Mouse (Mus musculus) thymus, postnatal 0 days (tissue): ENCODE results near the gene Mff. TPM values are rescaled to one million over a fixed set of nuclear protein-coding genes. Genes with fewer than 3 reads are reported as not detected.

ENCODE experiments used
- DNase-seq: peaks from one replicate; pipeline ENCODE4 v3.0.0-alpha.2; 2015; ENCODE audit warnings: low spot score
- polyA plus RNA-seq: library from polyadenylated mRNA; unstranded; fragments of >200 nt; fragmentation: Nextera tagmentation; extraction: Ambion mirVana; gene quantifications from 2 replicates; pipeline ENCODE4 v1.2.1, GENCODE M21; 2015

Mff gene
- polyA plus RNA-seq = 255 and 259 TPM in 2 replicates

- peak; percentile 95 for DNase-seq
Measured at GRCm38 (mm10) chr1:82724339-82725025, at the start of gene Mff. Gene Mff (plus strand): TSS chr1:82724890.

GRCm38 (mm10) chr1:82686328-82686727 lies 38.4 kb upstream of the Mff start:
- no peak for DNase-seq

GRCm38 (mm10) chr1:82686866-82687265 lies 37.8 kb upstream of the Mff start:
- no peak for DNase-seq

- DNase-seq = no peak
Measured at GRCm38 (mm10) chr1:82687931-82688330, 36.8 kb upstream of the Mff start.

GRCm38 (mm10) chr1:82695915-82696314 lies 28.8 kb upstream of the Mff start:
- DNase-seq = no peak

GRCm38 (mm10) chr1:82717816-82718512 lies 6.7 kb upstream of the Mff start:
- no peak for DNase-seq

GRCm38 (mm10) chr1:82725026-82725874 lies 560 bp downstream of the Mff start:
- DNase-seq = no peak

GRCm38 (mm10) chr1:82725875-82726185 lies 1.1 kb downstream of the Mff start:
- DNase-seq = no peak

- DNase-seq = no peak
Measured at GRCm38 (mm10) chr1:82726482-82726881, 1.8 kb downstream of the Mff start.

GRCm38 (mm10) chr1:82733357-82733756 lies 8.7 kb downstream of the Mff start:
- no peak for DNase-seq

GRCm38 (mm10) chr1:82738066-82738465 lies 13.4 kb downstream of the Mff start:
- no peak for DNase-seq

- no peak for DNase-seq
Measured at GRCm38 (mm10) chr1:82741539-82741938, 16.8 kb downstream of the Mff start.

- DNase-seq = no peak
Measured at GRCm38 (mm10) chr1:82743962-82744361, 19.3 kb downstream of the Mff start.

GRCm38 (mm10) chr1:82746408-82746807 lies 21.7 kb downstream of the Mff start:
- no peak for DNase-seq

- DNase-seq = no peak
Measured at GRCm38 (mm10) chr1:82747714-82748452, 23.2 kb downstream of the Mff start.

GRCm38 (mm10) chr1:82759520-82759919 lies 34.8 kb downstream of the Mff start:
- DNase-seq = peak; percentile 14

GRCm38 (mm10) chr1:82761454-82762169 lies 36.9 kb downstream of the Mff start:
- no peak for DNase-seq

- no peak for DNase-seq
Measured at GRCm38 (mm10) chr1:82762274-82762673, 37.6 kb downstream of the Mff start.

GRCm38 (mm10) chr1:82766227-82766626 lies 41.5 kb downstream of the Mff start:
- DNase-seq = no peak

- no peak for DNase-seq
Measured at GRCm38 (mm10) chr1:82766641-82767040, 42.0 kb downstream of the Mff start.

- DNase-seq = no peak
Measured at GRCm38 (mm10) chr1:82768269-82768668, 43.6 kb downstream of the Mff start, which contains the start of gene Tm4sf20. Gene Tm4sf20 (minus strand): TSS chr1:82768461.
